Mouse (Mus musculus): ENCODE data around the gene Wdr31. TPM values are rescaled to one million over a fixed set of nuclear protein-coding genes. Genes with fewer than 3 reads are reported as not detected.

Gene Wdr31
- polyA plus RNA-seq, 1 experiment from 2014 or later, result 6.4 TPM

- Histone ChIP-seq H3K9ac (replicated peaks; ENCODE audit: low read length) (no peak within 1 kb of the TSS), H3K9me3 (replicated peaks; ENCODE audit: control insufficient read depth, low read length) (no peaks in the 10 kb centered on the region), H3K4me2 (ENCODE audit: low read depth, low read length) (no peak within 1 kb of the TSS), H3K27ac (replicated peaks; ENCODE audit: low read depth, low read length) (no peak within 1 kb of the TSS), H3K27me3 (ENCODE audit: control insufficient read depth, insufficient read depth, low read length) (no peaks in the 10 kb centered on the region), H3K4me3 (ENCODE audit: low read depth, low read length) (no peak within 1 kb of the TSS), H3K36me3 (replicated peaks; ENCODE audit: control insufficient read depth, insufficient read depth, low read depth, low read length) (no peaks in the 10 kb centered on the region), H3K4me1 (ENCODE audit: control insufficient read depth, insufficient read depth, low read length) (no peaks in the 10 kb centered on the region)
- ATAC-seq (replicated peaks; ENCODE audit: insufficient number of reproducible peaks, low FRiP score, low TSS enrichment, low read depth) (no peak), DNase-seq (ENCODE audit: low spot score) (no peak)
- 85% methylated on average over 6 of the region's 6 CpGs for WGBS
Observed at GRCm38 (mm10) chr4:62435081-62435480, 35.6 kb downstream of the Wdr31 start, which contains the start of gene Rnf183. Rnf183 (minus strand) TSS chr4:62435252.

GRCm38 (mm10) chr4:62433939-62434870 lies 36.5 kb downstream of the Wdr31 start:
- WGBS, result 77% methylated on average over 7 of the region's 7 CpGs
- ATAC-seq (replicated peaks; ENCODE audit: insufficient number of reproducible peaks, low FRiP score, low TSS enrichment, low read depth), result no peak
- no peak overlapping the region for H3K27ac ChIP-seq (replicated peaks; ENCODE audit: low read depth, low read length)

GRCm38 (mm10) chr4:62431522-62431921 lies 39.2 kb downstream of the Wdr31 start:
- DNase-seq (ENCODE audit: low spot score) (no peak), ATAC-seq (replicated peaks; ENCODE audit: insufficient number of reproducible peaks, low FRiP score, low TSS enrichment, low read depth) (no peak)
- Histone ChIP-seq H3K9ac (replicated peaks; ENCODE audit: low read length) (no peak overlapping the region), H3K4me2 (ENCODE audit: low read depth, low read length) (no peak overlapping the region), H3K4me3 (ENCODE audit: low read depth, low read length) (no peak overlapping the region), H3K27ac (replicated peaks; ENCODE audit: low read depth, low read length) (no peak overlapping the region), H3K9me3 (replicated peaks; ENCODE audit: control insufficient read depth, low read length) (no peaks in the 10 kb centered on the region), H3K36me3 (replicated peaks; ENCODE audit: control insufficient read depth, insufficient read depth, low read depth, low read length) (no peaks in the 10 kb centered on the region), H3K4me1 (ENCODE audit: control insufficient read depth, insufficient read depth, low read length) (no peaks in the 10 kb centered on the region), H3K27me3 (ENCODE audit: control insufficient read depth, insufficient read depth, low read length) (no peaks in the 10 kb centered on the region)
- 79% methylated on average over 4 of the region's 4 CpGs for WGBS

More at GRCm38 (mm10) chr4:62433939-62434870, 36.5 kb downstream of the Wdr31 start:
- DNase-seq (ENCODE audit: low spot score), result no peak
- no peak overlapping the region for H3K4me2 ChIP-seq (ENCODE audit: low read depth, low read length)
- H3K9me3 ChIP-seq (replicated peaks; ENCODE audit: control insufficient read depth, low read length), result no peaks in the 10 kb centered on the region
- H3K4me3 ChIP-seq (ENCODE audit: low read depth, low read length), result no peak overlapping the region
- H3K36me3 ChIP-seq (replicated peaks; ENCODE audit: control insufficient read depth, insufficient read depth, low read depth, low read length), result no peaks in the 10 kb centered on the region
- no peaks in the 10 kb centered on the region for H3K27me3 ChIP-seq (ENCODE audit: control insufficient read depth, insufficient read depth, low read length)
- H3K9ac ChIP-seq (replicated peaks; ENCODE audit: low read length), result no peak overlapping the region
- H3K4me1 ChIP-seq (ENCODE audit: control insufficient read depth, insufficient read depth, low read length), result no peaks in the 10 kb centered on the region

DNA sequence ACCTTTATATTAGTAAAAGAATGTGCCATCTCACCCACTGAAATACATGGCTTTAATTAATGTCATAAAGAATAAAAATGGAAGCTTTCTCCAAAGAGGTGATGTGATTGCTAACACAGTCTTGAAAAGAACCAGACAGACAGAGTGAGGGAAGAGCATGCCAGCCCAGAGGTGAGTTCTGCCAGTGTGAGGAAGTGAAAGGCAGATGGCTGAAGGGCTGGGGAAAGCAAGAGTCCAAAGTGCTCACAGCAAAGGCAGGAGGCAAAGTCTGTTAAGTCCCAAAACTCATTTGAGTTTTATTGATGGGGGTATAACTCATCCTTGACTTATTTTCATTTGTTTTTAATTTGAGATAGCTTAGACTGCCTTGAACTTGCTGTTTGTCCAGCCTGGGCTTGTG lies 40.0 kb downstream of the Wdr31 start:
- ATAC-seq (replicated peaks; ENCODE audit: insufficient number of reproducible peaks, low FRiP score, low TSS enrichment, low read depth) (no peak), DNase-seq (ENCODE audit: low spot score) (no peak)
- H3K9me3 ChIP-seq (replicated peaks; ENCODE audit: control insufficient read depth, low read length), result no peaks in the 10 kb centered on the region
- H3K4me1 ChIP-seq (ENCODE audit: control insufficient read depth, insufficient read depth, low read length), result no peaks in the 10 kb centered on the region
- no peaks in the 10 kb centered on the region for H3K27me3 ChIP-seq (ENCODE audit: control insufficient read depth, insufficient read depth, low read length)
- no peak overlapping the region for H3K4me3 ChIP-seq (ENCODE audit: low read depth, low read length)
- H3K27ac ChIP-seq (replicated peaks; ENCODE audit: low read depth, low read length), result no peak overlapping the region
- no peaks in the 10 kb centered on the region for H3K36me3 ChIP-seq (replicated peaks; ENCODE audit: control insufficient read depth, insufficient read depth, low read depth, low read length)
- no peak overlapping the region for H3K9ac ChIP-seq (replicated peaks; ENCODE audit: low read length)
- H3K4me2 ChIP-seq (ENCODE audit: low read depth, low read length), result no peak overlapping the region

DNA sequence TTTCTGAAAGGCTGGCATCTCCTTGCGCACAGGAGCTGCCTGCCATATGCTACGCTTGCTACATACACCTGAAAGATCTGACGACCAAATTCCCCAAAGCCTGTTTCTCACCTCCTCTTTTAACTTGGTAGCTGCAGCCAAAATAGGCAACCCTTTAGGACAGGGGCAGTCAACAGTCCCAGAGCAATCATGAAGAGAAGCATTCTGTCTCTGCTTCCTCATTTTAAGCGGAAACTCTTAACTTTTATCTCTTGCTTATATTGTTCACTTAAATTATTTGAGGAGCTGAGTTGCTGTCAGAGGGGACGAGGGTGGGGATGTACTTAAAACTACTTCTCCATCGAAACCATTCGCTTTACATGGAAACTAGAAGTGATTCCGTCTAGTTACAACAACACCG lies 41.1 kb downstream of the Wdr31 start:
- Histone ChIP-seq H3K9ac (replicated peaks; ENCODE audit: low read length) (no peak overlapping the region), H3K36me3 (replicated peaks; ENCODE audit: control insufficient read depth, insufficient read depth, low read depth, low read length) (no peaks in the 10 kb centered on the region; the same call in 1 of the 2 replicates), H3K27me3 (ENCODE audit: control insufficient read depth, insufficient read depth, low read length) (no peaks in the 10 kb centered on the region), H3K4me2 (ENCODE audit: low read depth, low read length) (no peak overlapping the region), H3K27ac (replicated peaks; ENCODE audit: low read depth, low read length) (no peak overlapping the region), H3K4me1 (ENCODE audit: control insufficient read depth, insufficient read depth, low read length) (no peaks in the 10 kb centered on the region), H3K4me3 (ENCODE audit: low read depth, low read length) (no peak overlapping the region), H3K9me3 (replicated peaks; ENCODE audit: control insufficient read depth, low read length) (no peaks in the 10 kb centered on the region)
- 86% methylated on average over 9 of the region's 9 CpGs for WGBS
- ATAC-seq (replicated peaks; ENCODE audit: insufficient number of reproducible peaks, low FRiP score, low TSS enrichment, low read depth), result no peak
- DNase-seq (ENCODE audit: low spot score), result no peak

GRCm38 (mm10) chr4:62427978-62428758 lies 42.5 kb downstream of the Wdr31 start:
- DNase-seq (ENCODE audit: low spot score), result no peak
- no peak overlapping the region for H3K27ac ChIP-seq (replicated peaks; ENCODE audit: low read depth, low read length)
- WGBS, result 85% methylated on average over 17 of the region's 17 CpGs
- no peaks in the 10 kb centered on the region for H3K4me1 ChIP-seq (ENCODE audit: control insufficient read depth, insufficient read depth, low read length)
- H3K9me3 ChIP-seq (replicated peaks; ENCODE audit: control insufficient read depth, low read length), result no peaks in the 10 kb centered on the region
- no peak overlapping the region for H3K4me2 ChIP-seq (ENCODE audit: low read depth, low read length)
- peak; percentile 55; the same call in 1 of the 2 replicates for ATAC-seq (replicated peaks; ENCODE audit: insufficient number of reproducible peaks, low FRiP score, low TSS enrichment, low read depth)
- peaks cover 3% of the 10 kb centered on the region; the same call in 1 of the 2 replicates for H3K36me3 ChIP-seq (replicated peaks; ENCODE audit: control insufficient read depth, insufficient read depth, low read depth, low read length)
- H3K27me3 ChIP-seq (ENCODE audit: control insufficient read depth, insufficient read depth, low read length), result no peaks in the 10 kb centered on the region
- H3K4me3 ChIP-seq (ENCODE audit: low read depth, low read length), result no peak overlapping the region
- no peak overlapping the region for H3K9ac ChIP-seq (replicated peaks; ENCODE audit: low read length)

- no peak overlapping the region for H3K4me3 ChIP-seq (ENCODE audit: low read depth, low read length)
- ATAC-seq (replicated peaks; ENCODE audit: insufficient number of reproducible peaks, low FRiP score, low TSS enrichment, low read depth) (no peak), DNase-seq (ENCODE audit: low spot score) (no peak)
- no peaks in the 10 kb centered on the region for H3K4me1 ChIP-seq (ENCODE audit: control insufficient read depth, insufficient read depth, low read length)
- no peaks in the 10 kb centered on the region for H3K9me3 ChIP-seq (replicated peaks; ENCODE audit: control insufficient read depth, low read length)
- no peak overlapping the region for H3K4me2 ChIP-seq (ENCODE audit: low read depth, low read length)
- WGBS, result 90% methylated on average over 4 of the region's 4 CpGs
- H3K36me3 ChIP-seq (replicated peaks; ENCODE audit: control insufficient read depth, insufficient read depth, low read depth, low read length), result peaks cover 10% of the 10 kb centered on the region
- no peak overlapping the region for H3K27ac ChIP-seq (replicated peaks; ENCODE audit: low read depth, low read length)
- H3K27me3 ChIP-seq (ENCODE audit: control insufficient read depth, insufficient read depth, low read length), result no peaks in the 10 kb centered on the region
- no peak overlapping the region for H3K9ac ChIP-seq (replicated peaks; ENCODE audit: low read length)
Observed at GRCm38 (mm10) chr4:62425891-62426290, 44.8 kb downstream of the Wdr31 start.

- Histone ChIP-seq H3K27me3 (ENCODE audit: control insufficient read depth, insufficient read depth, low read length) (no peaks in the 10 kb centered on the region), H3K36me3 (replicated peaks; ENCODE audit: control insufficient read depth, insufficient read depth, low read depth, low read length) (peaks cover 19% of the 10 kb centered on the region), H3K4me2 (ENCODE audit: low read depth, low read length) (no peak overlapping the region), H3K9me3 (replicated peaks; ENCODE audit: control insufficient read depth, low read length) (no peaks in the 10 kb centered on the region), H3K27ac (replicated peaks; ENCODE audit: low read depth, low read length) (no peak overlapping the region), H3K4me3 (ENCODE audit: low read depth, low read length) (no peak overlapping the region), H3K9ac (replicated peaks; ENCODE audit: low read length) (no peak overlapping the region), H3K4me1 (ENCODE audit: control insufficient read depth, insufficient read depth, low read length) (no peaks in the 10 kb centered on the region)
- DNase-seq (ENCODE audit: low spot score) (no peak), ATAC-seq (replicated peaks; ENCODE audit: insufficient number of reproducible peaks, low FRiP score, low TSS enrichment, low read depth) (no peak)
- 95% methylated on average over 6 of the region's 6 CpGs for WGBS
Observed at GRCm38 (mm10) chr4:62419091-62419490, 51.6 kb downstream of the Wdr31 start.
